Mouse (Mus musculus) kidney, postnatal 14 days (tissue): ENCODE data around the gene Nr2c2ap.

Source experiments
- DNase-seq: peaks from one replicate; pipeline ENCODE4 v3.0.0; 2022; ENCODE audit warnings: mixed read lengths

The Nr2c2ap gene

DNA sequence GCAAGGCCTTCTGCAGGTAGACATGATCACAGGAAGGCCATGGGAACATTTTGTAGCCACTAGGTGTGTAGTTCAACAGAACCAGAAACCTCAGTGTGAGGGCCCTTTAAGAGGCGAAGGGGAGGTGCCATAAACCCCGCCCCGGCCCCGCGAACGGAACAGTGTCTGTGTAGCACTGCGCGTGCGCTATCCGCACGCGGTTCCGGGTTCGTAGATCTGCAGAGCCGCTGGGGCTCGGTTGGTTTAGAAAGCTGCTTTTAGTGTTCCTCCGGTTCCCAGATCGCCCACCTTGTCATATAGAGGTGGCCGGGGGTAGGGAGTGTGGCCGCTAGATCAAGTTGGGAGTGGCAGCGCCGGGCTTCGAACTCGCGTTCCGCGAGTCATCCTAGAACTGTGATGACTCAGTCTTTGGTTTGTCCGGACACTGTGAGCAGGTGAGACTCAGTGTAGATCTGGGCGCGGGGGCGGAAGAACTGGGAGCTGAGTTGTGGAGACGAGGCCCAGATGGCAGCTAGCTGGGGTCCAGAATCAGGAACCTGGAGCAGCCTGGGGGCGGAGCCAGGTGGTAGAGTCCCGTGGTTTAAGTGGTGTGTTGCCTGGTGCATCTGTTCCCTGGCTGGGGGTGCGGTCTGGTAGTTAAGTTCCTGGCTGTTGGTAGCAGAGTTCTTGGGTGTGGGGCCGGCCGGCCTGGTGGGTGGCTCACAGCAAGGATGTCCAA, at the start of gene Nr2c2ap:
Nr2c2ap (plus strand) TSS at position 168 of the 718 bp plus-strand sequence.
- DNase-seq: peak; percentile 89

GRCm38 (mm10) chr8:70081976-70082375, 49.2 kb upstream of the Nr2c2ap start:
- no peak for DNase-seq

- DNase-seq: peak; percentile 59
Observed at GRCm38 (mm10) chr8:70083285-70083684, 47.8 kb upstream of the Nr2c2ap start, which contains the start of gene Hapln4. Gene Hapln4, plus strand, starts transcription at chr8:70083457.

- DNase-seq: no peak
Observed at GRCm38 (mm10) chr8:70084191-70085065, 46.7 kb upstream of the Nr2c2ap start.

- no peak for DNase-seq
Observed at GRCm38 (mm10) chr8:70086151-70086550, 45.0 kb upstream of the Nr2c2ap start.

- DNase-seq: no peak
Observed at GRCm38 (mm10) chr8:70087237-70087636, 43.9 kb upstream of the Nr2c2ap start.

DNA sequence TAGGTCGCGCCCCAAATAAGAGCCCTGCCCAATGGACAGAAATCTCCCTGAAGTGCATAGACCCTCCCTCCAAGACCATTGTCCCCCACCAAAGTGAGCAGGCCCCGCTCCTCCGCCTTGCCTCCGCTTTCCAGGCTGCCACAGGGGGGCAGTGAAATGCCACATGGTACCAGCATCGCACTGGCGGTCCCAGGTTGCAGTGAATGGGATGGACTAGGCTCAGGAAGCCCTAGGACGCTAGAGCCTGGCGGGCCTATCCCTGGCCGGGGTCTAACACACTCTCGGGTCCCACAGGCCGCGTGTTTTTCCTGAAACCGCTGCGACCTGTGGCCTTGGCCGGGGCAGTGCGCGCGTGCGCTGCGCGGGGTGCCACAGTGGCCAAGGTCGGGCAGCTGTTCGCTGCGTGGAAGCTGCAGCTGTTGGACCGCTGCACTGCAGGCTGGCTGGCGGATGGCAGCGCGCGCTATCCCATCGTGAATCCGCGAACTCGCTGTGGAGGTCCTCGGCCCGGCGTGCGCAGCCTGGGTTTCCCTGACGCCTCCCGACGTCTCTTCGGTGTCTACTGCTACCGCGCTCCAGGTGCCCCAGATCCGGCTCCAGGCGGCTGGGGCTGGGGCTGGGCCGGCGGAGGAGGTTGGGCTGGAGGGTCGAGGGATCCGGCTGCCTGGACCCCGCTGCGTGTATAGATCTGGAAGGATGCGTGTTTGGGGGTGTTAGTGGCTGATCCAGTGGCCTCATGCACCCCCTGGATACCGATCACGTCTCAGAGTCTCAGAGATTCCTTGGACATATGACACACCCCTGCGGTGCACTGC, 43.1 kb upstream of the Nr2c2ap start:
- peak; percentile 34 for DNase-seq

DNA sequence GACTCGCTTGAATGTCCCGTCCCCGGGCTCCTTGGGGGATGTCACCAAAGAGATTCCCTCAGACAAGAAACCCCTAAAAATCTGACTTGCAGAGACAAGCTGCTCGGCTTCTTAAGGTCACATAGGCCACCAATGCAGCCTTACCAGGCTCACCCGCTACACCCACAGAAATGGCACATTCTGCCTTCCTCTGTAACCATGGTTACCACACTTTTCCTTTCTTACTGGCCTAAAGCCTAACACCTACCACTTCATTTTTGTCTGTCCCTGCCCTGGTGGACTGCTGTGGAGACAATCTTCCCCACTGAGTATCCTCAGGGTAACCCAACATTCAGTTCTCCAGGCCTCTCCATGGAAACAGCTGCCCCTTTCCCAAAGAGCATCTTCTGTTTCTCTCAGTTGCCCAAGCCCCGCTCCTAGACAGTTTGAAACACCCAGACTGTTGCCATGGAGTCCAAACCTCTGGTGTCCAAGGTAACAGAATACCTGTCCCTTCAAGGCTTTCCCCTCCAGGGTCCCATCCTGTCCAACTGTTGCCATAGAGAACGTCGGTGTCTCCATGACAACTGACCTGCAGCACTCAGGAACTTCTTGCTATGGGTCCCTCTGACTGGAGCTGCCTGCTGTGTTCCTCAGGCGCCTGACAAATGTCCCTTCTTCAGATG, 41.7 kb upstream of the Nr2c2ap start:
- no peak for DNase-seq

GRCm38 (mm10) chr8:70092786-70093185, 38.3 kb upstream of the Nr2c2ap start:
- DNase-seq: no peak

DNA sequence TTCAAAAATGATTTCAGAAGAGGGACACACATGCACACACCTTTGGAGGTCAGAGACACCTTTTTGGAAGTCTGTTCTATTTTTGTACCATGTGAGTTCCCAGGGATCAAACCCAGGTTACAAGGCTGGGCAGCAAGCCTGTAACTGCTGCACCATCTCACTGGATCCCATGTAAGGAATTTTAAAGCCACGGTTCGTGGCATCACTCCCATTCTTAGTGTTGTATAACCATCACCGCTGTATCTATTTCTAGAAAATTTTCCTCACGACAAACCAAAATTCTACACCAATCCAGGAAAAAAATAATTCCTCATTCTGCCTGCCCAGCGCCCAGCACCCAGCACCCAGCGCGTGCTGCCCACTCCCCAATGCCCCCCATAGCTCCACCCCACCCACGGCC, 31.9 kb upstream of the Nr2c2ap start:
- DNase-seq: no peak

GRCm38 (mm10) chr8:70100241-70100640, 30.9 kb upstream of the Nr2c2ap start:
- DNase-seq: no peak

GRCm38 (mm10) chr8:70104506-70104905, 26.6 kb upstream of the Nr2c2ap start:
- peak; percentile 38 for DNase-seq

- DNase-seq: no peak
Observed at GRCm38 (mm10) chr8:70104922-70105321, 26.2 kb upstream of the Nr2c2ap start.

- DNase-seq: no peak
Observed at GRCm38 (mm10) chr8:70110451-70110850, 20.7 kb upstream of the Nr2c2ap start.

- no peak for DNase-seq
Observed at GRCm38 (mm10) chr8:70111192-70111795, 19.8 kb upstream of the Nr2c2ap start.

GRCm38 (mm10) chr8:70112401-70113016, 18.6 kb upstream of the Nr2c2ap start:
- DNase-seq: no peak

- DNase-seq: no peak
Observed at GRCm38 (mm10) chr8:70114488-70114887, 16.6 kb upstream of the Nr2c2ap start.

DNA sequence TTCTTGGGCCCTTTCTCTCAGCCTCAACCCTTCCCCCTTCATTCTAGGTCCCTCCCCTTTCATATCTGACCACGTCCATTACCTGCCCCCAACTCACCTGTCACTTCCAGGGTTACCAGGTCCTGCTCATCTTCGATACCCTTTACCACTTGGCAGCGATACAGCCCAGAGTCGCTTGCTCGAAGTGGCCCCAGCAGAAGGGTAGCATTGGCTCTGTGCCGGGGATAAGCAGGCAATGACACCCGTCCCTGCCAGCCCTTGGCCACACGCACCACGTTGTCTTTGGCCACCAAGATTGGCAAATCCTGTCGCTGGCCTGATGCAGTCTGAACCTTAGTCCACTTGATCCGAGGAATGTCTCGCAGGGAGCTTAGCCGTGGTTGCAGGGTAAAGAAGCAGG, 16.2 kb upstream of the Nr2c2ap start:
- DNase-seq: no peak

DNA sequence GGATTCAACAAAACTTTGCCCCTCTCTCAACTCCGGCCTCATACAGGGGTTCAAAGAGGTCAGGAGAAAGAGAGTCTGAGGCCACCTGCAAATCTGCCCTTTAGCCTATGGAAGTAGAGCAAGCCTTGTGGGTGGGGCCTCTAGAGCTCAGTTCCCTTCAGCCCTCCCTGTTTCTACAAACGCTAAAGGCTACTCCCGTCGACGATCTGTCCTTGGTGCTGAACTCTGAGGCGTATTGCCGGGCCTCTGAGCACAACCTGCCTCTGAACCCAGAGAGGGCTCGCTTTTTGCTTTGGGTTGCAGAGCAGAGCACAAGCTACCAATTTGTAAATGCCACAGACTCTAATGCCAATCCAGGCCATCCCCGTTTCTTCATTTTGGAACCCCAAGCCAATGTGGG, 13.5 kb upstream of the Nr2c2ap start:
- peak; percentile 28 for DNase-seq

DNA sequence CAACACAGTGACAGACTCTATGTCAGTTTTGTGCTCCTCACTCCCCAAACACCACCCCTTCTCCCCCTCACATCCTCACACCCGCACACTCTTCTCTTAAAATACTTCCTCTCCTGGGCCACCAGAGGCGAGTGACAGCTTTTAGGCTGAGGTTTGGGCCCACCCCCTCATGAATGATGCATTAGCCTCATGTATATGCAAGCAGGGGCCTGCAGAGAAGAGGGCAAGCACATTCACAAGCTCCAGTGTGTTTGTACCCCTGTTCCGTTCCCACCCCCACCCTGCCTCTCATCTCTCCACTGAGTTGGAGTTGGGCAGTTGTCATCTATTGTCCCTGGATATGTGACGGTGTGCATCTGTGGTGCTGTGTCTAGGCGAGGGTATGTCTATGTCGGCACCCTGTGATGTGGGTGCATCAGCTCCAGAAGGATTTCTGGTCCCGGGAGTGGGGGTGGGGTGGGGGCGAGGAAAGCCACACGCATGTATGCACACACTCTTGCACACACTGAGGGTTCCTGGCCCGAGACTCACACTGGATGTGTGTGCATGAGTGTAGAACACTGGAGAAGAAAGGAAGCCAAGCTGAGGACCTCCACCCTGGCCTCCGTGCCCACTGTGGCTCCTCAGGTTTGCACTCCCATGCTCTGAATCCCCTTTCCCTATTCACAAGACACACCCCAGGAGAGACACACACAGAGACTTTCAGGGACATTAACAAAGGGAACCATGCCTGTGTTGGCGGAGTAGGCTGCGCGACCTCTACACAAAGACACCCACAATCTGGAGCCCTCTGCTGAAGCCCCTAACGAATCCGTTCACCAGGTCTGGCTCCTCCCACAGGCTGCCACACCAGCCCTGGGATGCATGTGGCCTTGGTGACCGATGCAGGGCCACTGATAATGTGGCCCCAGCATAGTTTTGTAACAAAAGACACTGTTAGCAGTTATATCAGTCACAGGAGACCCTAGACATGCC, 12.1 kb upstream of the Nr2c2ap start:
- DNase-seq: no peak
